16 mouse cellular contexts compared by ENCODE assay signal in the genomic region with DNA sequence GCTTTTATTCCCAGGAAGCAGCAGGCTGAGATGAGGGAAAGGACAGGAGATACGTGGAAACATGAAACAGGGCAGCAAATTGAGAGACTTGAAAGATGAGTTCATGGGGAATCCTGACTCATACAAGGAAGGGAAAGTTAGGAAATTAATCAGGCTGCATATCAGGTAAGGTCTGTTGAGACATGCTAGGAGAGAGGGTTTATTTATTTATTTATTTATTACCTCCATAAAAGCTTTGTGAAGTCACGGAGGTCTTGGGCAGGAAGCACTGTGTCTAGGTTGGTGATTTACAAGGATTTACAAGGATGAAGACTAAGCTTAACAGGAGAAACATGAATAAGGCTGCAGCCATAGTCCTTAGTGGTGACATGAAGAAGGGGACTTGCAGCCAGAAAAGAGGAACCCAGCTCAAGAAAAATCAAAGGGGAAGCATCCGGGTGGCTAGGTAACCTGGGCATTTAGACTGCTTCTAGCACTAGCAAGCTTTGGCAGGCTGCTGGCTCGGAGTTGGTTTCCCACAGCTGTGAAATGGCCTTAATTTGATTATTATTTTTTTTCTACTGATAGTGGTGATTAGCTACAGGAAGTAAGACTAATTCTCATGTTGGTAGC.
A peak's percentile ranks its signal among the peaks of the same experiment; 100 is the strongest.
DNase-seq lines count a peak whose midpoint lies in the region; ATAC-seq and TF ChIP-seq lines count a peak whose summit lies in the region.
"Had no signal": no experiment of that assay in that cellular context is flagged by ENCODE, and none has a peak within 500 bp of the region (broad histone marks: within the 10 kb centered on the region; RNA-seq: fewer than 3 reads in every experiment).

No protein-coding gene starts in this region.

- ATAC-seq in neural tube, embryonic 13.5 days (ENCODE audit: low read depth): no peak; the same call in 1 of the 2 replicates
- ATAC-seq in hematopoietic stem cell, adult 5-6 weeks (replicated peaks in 1 of 2; ENCODE audit: insufficient read depth in 1 of 2, low FRiP score in 2 of 2, low TSS enrichment in 1 of 2, low read depth in 1 of 2, poor library complexity in 2 of 2, severe bottlenecking in 2 of 2): peak; percentile 87 to 96
- ATAC-seq in megakaryocyte progenitor cell, adult 5-6 weeks (replicated peaks; ENCODE audit: poor library complexity): peak; percentile 71
- no peak for ATAC-seq in forebrain, embryonic 12.5 days (ENCODE audit: low FRiP score)
- ATAC-seq in lung, postnatal 0 days: no peak
- ATAC-seq: liver, postnatal 0 days had no signal

- 39% methylated on average over 4 of the region's 4 CpGs for WGBS in neural tube, embryonic 13.5 days
- WGBS in forebrain, embryonic 12.5 days: 76% methylated on average over 4 of the region's 4 CpGs
- WGBS in lung, postnatal 0 days: 49% methylated on average over 4 of the region's 4 CpGs

- no peak for TF ChIP-seq EP300 in lung, postnatal 0 days (IDR thresholded peaks at IDR 0.05)

- no peaks in the 10 kb centered on the region for H3K9me3 ChIP-seq in neural tube, embryonic 13.5 days
- no peaks in the 10 kb centered on the region for H3K9me3 ChIP-seq in forebrain, embryonic 12.5 days
- H3K9me3 ChIP-seq in lung, postnatal 0 days (ENCODE audit: low read length): no peaks in the 10 kb centered on the region
- H3K9me3 ChIP-seq: heart, embryonic 15.5 days; midbrain, embryonic 12.5 days had no signal

- H3K27ac ChIP-seq in neural tube, embryonic 13.5 days (replicated peaks): 0 out of 2 replicates have a peak overlapping the region, but pooled peaks have one; percentile 24
- no peak overlapping the region for H3K27ac ChIP-seq in forebrain, embryonic 12.5 days
- no peak overlapping the region for H3K27ac ChIP-seq in lung, postnatal 0 days (ENCODE audit: low read length)
- H3K27ac ChIP-seq: heart, embryonic 15.5 days; left cerebral cortex, adult 2 months; midbrain, embryonic 12.5 days had no signal

- no peak overlapping the region for H3K9ac ChIP-seq in neural tube, embryonic 13.5 days
- H3K9ac ChIP-seq in forebrain, embryonic 12.5 days: no peak overlapping the region
- no peak overlapping the region for H3K9ac ChIP-seq in lung, postnatal 0 days (replicated peaks; ENCODE audit: low read depth)
- H3K9ac ChIP-seq: heart, embryonic 15.5 days; liver, postnatal 0 days; midbrain, embryonic 12.5 days had no signal

- peaks cover 29% of the 10 kb centered on the region for H3K4me1 ChIP-seq in neural tube, embryonic 13.5 days (replicated peaks)
- peaks cover 9% of the 10 kb centered on the region; the same call in 1 of the 2 replicates for H3K4me1 ChIP-seq in forebrain, embryonic 12.5 days
- H3K4me1 ChIP-seq in lung, postnatal 0 days (ENCODE audit: insufficient read depth, low read depth, low read length): no peaks in the 10 kb centered on the region

- no peak overlapping the region for H3K4me3 ChIP-seq in neural tube, embryonic 13.5 days
- H3K4me3 ChIP-seq in forebrain, embryonic 12.5 days (replicated peaks): no peak overlapping the region
- no peak overlapping the region for H3K4me3 ChIP-seq in lung, postnatal 0 days (ENCODE audit: low read depth, low read length)
- H3K4me3 ChIP-seq: heart, embryonic 15.5 days; left cerebral cortex, adult 2 months; midbrain, embryonic 12.5 days had no signal

- no peak for TF ChIP-seq CTCF in lung, postnatal 0 days (IDR thresholded peaks at IDR 0.05)

- no peaks in the 10 kb centered on the region for H3K36me3 ChIP-seq in neural tube, embryonic 13.5 days
- no peaks in the 10 kb centered on the region for H3K36me3 ChIP-seq in forebrain, embryonic 12.5 days (replicated peaks)
- no peaks in the 10 kb centered on the region for H3K36me3 ChIP-seq in lung, postnatal 0 days (ENCODE audit: insufficient read depth, low read length)
- H3K36me3 ChIP-seq: heart, embryonic 15.5 days; midbrain, embryonic 12.5 days had no signal

- DNase-seq in neural tube, embryonic 10.5 days (ENCODE audit: extremely low spot score, low spot score): no peak
- no peak for DNase-seq in lung, postnatal 0 days (ENCODE audit: low spot score)
- DNase-seq in ovary, adult 18-20 months (ENCODE audit: low spot score): no peak
- DNase-seq: adrenal gland, postnatal 10 days; cerebellum, adult 8-10 months; kidney, adult 9 months; liver, postnatal 0 days; lung, postnatal 4 days; right cerebral cortex, postnatal 25 days had no signal

- no peak overlapping the region for H3K4me2 ChIP-seq in neural tube, embryonic 13.5 days
- no peak overlapping the region for H3K4me2 ChIP-seq in forebrain, embryonic 12.5 days
- no peak overlapping the region for H3K4me2 ChIP-seq in lung, postnatal 0 days (replicated peaks; ENCODE audit: low read depth, low read length)
- H3K4me2 ChIP-seq: heart, embryonic 15.5 days; midbrain, embryonic 12.5 days had no signal

- H3K27me3 ChIP-seq in neural tube, embryonic 13.5 days: no peaks in the 10 kb centered on the region
- no peaks in the 10 kb centered on the region for H3K27me3 ChIP-seq in forebrain, embryonic 12.5 days
- H3K27me3 ChIP-seq in lung, postnatal 0 days (replicated peaks; ENCODE audit: insufficient read depth, low read length): no peaks in the 10 kb centered on the region
- H3K27me3 ChIP-seq: heart, embryonic 15.5 days; midbrain, embryonic 12.5 days had no signal

Comparison
In these comparisons a context has a peak if more than half of its experiments do, and no peak if none do; other contexts are left out.
1. ATAC-seq: peak in hematopoietic stem cell, adult 5-6 weeks (2 of 2) and megakaryocyte progenitor cell, adult 5-6 weeks (single experiment); none in neural tube, embryonic 13.5 days (single experiment), forebrain, embryonic 12.5 days (single experiment) and lung, postnatal 0 days (single experiment).